In the genomic region with DNA sequence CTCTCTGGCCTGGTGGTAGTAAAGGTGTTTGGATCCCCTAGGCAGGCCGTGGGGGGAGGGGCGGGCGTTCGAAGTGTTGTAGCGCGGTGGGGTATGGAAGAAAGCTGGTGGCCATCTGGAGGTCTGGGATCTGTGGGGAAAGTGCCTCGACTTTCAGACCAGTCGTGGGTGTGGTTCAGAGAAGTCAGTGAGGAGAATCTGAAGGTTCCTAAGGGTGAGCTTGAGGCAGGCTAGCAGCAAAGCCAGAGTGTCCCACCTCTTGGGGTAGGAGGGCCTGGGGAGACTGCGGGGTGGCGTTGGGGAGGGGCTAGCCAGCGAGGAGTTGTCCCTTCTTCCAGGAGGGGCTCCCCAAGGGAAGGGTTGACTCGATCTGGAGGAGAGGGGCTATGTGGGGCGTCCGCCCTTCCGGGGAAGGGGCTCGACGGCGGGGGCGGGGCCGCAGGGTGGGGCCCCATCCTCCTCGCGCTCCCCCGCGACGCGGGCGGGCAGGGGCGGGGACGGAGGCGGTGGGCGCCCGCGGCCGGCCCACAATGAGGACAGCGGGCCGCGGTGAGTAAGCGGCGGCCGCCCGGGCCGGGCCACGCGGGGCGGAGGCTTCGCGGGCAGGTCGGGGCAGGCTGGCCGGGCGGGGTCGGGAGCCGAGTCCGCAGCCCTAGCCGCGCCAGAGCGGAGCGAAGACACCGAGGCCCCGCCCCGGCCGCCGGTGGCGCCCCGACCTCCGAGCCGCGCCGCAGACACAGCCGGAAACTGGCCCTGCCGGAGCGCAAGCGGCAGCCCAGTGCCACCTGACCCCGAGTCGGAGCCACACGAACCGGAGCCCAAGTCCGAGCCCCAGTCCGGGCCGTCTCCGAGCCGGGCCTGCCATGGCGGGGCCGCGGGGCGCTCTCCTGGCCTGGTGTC, we compare ENCODE assay signal across 8 mouse cellular contexts. TPM values are rescaled to one million over a fixed set of nuclear protein-coding genes. Genes with fewer than 3 reads are reported as not detected.
DNase-seq lines count a peak whose midpoint lies in the region; ATAC-seq and TF ChIP-seq lines count a peak whose summit lies in the region.

A gene (plus strand): TSS at position 478 of the 900 bp plus-strand sequence.

- peak within 1 kb of the TSS; percentile 90 for H3K4me3 ChIP-seq in heart, embryonic 15.5 days
- H3K4me3 ChIP-seq in liver, embryonic 15.5 days (replicated peaks) = peak within 1 kb of the TSS; percentile 73
- H3K4me3 ChIP-seq in neural tube, embryonic 11.5 days (ENCODE audit: low read depth, low read length) = peak within 1 kb of the TSS; percentile 81
- peak within 1 kb of the TSS; percentile 97 for H3K4me3 ChIP-seq in thymus, adult 2 months (ENCODE audit: control insufficient read depth, insufficient read depth, low read length)

- H3K36me3 ChIP-seq in heart, embryonic 15.5 days = peaks cover 5% of the 10 kb centered on the region; the same call in 1 of the 2 replicates
- H3K36me3 ChIP-seq in liver, embryonic 15.5 days (replicated peaks) = no peaks in the 10 kb centered on the region
- no peaks in the 10 kb centered on the region for H3K36me3 ChIP-seq in neural tube, embryonic 11.5 days (ENCODE audit: control insufficient read depth, insufficient read depth, low read length)
- no peaks in the 10 kb centered on the region for H3K36me3 ChIP-seq in thymus, adult 2 months (ENCODE audit: control insufficient read depth, insufficient read depth, low read length)

- H3K27me3 ChIP-seq in heart, embryonic 15.5 days = no peaks in the 10 kb centered on the region
- H3K27me3 ChIP-seq in liver, embryonic 15.5 days = peaks cover 33% of the 10 kb centered on the region
- no peaks in the 10 kb centered on the region for H3K27me3 ChIP-seq in neural tube, embryonic 11.5 days (ENCODE audit: control insufficient read depth, insufficient read depth, low read length)
- no peaks in the 10 kb centered on the region for H3K27me3 ChIP-seq in thymus, adult 2 months (ENCODE audit: control insufficient read depth, insufficient read depth, low read length)

- ATAC-seq in heart, embryonic 15.5 days (replicated peaks; ENCODE audit: insufficient number of reproducible peaks, insufficient read depth, low FRiP score, low read depth) = peak; percentile 76
- ATAC-seq in liver, embryonic 15.5 days (ENCODE audit: insufficient read depth) = peak; percentile 78
- ATAC-seq in neural tube, embryonic 11.5 days (ENCODE audit: insufficient read depth, low FRiP score, low TSS enrichment) = peak; percentile 74

- TF ChIP-seq CTCF in thymus, adult 2 months (IDR thresholded peaks at IDR 0.05; ENCODE audit: borderline replicate concordance, control insufficient read depth, extremely low read depth, insufficient read depth, low read length, poor library complexity) = no peak

- under 1% methylated on average over 78 of the region's 85 CpGs for WGBS in heart, embryonic 15.5 days
- WGBS in liver, embryonic 15.5 days (ENCODE audit: insufficient replicate concordance) = under 1% methylated on average over 75 of the region's 85 CpGs
- under 1% methylated on average over 80 of the region's 85 CpGs for WGBS in neural tube, embryonic 11.5 days
- WGBS in thymus, adult 2 months = 1% methylated on average over 83 of the region's 85 CpGs

- H3K4me2 ChIP-seq in heart, embryonic 15.5 days = peak within 1 kb of the TSS; percentile 81
- H3K4me2 ChIP-seq in liver, embryonic 15.5 days = peak within 1 kb of the TSS; percentile 99
- H3K4me2 ChIP-seq in neural tube, embryonic 11.5 days (ENCODE audit: low read depth) = peak within 1 kb of the TSS; percentile 99

- H3K4me1 ChIP-seq in heart, embryonic 15.5 days (replicated peaks) = peaks cover 36% of the 10 kb centered on the region
- H3K4me1 ChIP-seq in liver, embryonic 15.5 days (replicated peaks) = peaks cover 52% of the 10 kb centered on the region
- peaks cover 4% of the 10 kb centered on the region; the same call in 1 of the 2 replicates for H3K4me1 ChIP-seq in neural tube, embryonic 11.5 days (ENCODE audit: control insufficient read depth, insufficient read depth, low read length)
- H3K4me1 ChIP-seq in thymus, adult 2 months (replicated peaks; ENCODE audit: control insufficient read depth, insufficient read depth, low read length) = peaks cover 20% of the 10 kb centered on the region

- no peaks in the 10 kb centered on the region for H3K9me3 ChIP-seq in heart, embryonic 15.5 days (replicated peaks)
- H3K9me3 ChIP-seq in liver, embryonic 15.5 days (replicated peaks) = no peaks in the 10 kb centered on the region
- no peaks in the 10 kb centered on the region for H3K9me3 ChIP-seq in neural tube, embryonic 11.5 days (ENCODE audit: control insufficient read depth, low read length)

- peak within 1 kb of the TSS; percentile 99 for H3K9ac ChIP-seq in heart, embryonic 15.5 days
- H3K9ac ChIP-seq in liver, embryonic 15.5 days = peak within 1 kb of the TSS; percentile 77
- peak within 1 kb of the TSS; percentile 91 for H3K9ac ChIP-seq in neural tube, embryonic 11.5 days (ENCODE audit: low read length)

- DNase-seq in CD4-positive, CD25-positive, alpha-beta regulatory T cell, adult 2 months (ENCODE audit: low read depth, low spot score) = peak; percentile 78
- DNase-seq in adrenal gland, postnatal 4 days (ENCODE audit: low spot score in 2 of 2) = peak; percentile 44 to 55
- peak; percentile 30 for DNase-seq in fibroblast of lung, adult 2 months (ENCODE audit: low read depth)
- DNase-seq in kidney, postnatal 10 days = peak; percentile 84
- peak; percentile 70 for DNase-seq in neural tube, embryonic 11.5 days (ENCODE audit: low spot score)
- DNase-seq in thymus, adult 2 months = peak; percentile 65

- H3K27ac ChIP-seq in heart, embryonic 15.5 days = peak within 1 kb of the TSS; percentile 98
- peak within 1 kb of the TSS; percentile 61; the same call in 1 of the 2 replicates for H3K27ac ChIP-seq in liver, embryonic 15.5 days (replicated peaks)
- H3K27ac ChIP-seq in neural tube, embryonic 11.5 days (ENCODE audit: low read depth, low read length) = peak within 1 kb of the TSS; percentile 58
- H3K27ac ChIP-seq in thymus, adult 2 months (ENCODE audit: control insufficient read depth, insufficient read depth, low read length) = no peak within 1 kb of the TSS

- TF ChIP-seq POLR2A in thymus, adult 2 months (IDR thresholded peaks at IDR 0.05; ENCODE audit: control insufficient read depth, extremely low read depth, insufficient read depth, low read length, poor library complexity) = 0 out of 2 replicates have a peak, but pooled peaks have one; percentile 27

RNA-seq across cellular contexts. Expression of the gene that starts here (rescaled TPM):
- total RNA-seq in adrenal gland, postnatal 4 days (2021) = 10 to 100 TPM; 36.0 to 40.2 TPM
- 20.2 and 23.3 TPM in 2 replicates for polyA plus RNA-seq in heart, embryonic 15.5 days (2015; fragmentation: Nextera tagmentation; extraction: Ambion mirVana)
- 0.86 and 1.3 TPM in 2 replicates for polyA plus RNA-seq in liver, embryonic 15.5 days (2015; fragmentation: Nextera tagmentation; extraction: Ambion mirVana)
- polyA plus RNA-seq in neural tube, embryonic 11.5 days (2014; fragmentation: Nextera tagmentation; extraction: Ambion mirVana) = 6.8 and 7.9 TPM in 2 replicates
- 46.1 and 47.3 TPM in 2 replicates for polyA plus RNA-seq in thymus, adult 2 months (2012; rRNA removed)

Comparison
In these comparisons a context has a peak if more than half of its experiments do, and no peak if none do; other contexts are left out.
1. DNase-seq: peak in every context shown above with its lines; median percentile 84 in kidney, postnatal 10 days; 78 in CD4-positive, CD25-positive, alpha-beta regulatory T cell, adult 2 months; 70 in neural tube, embryonic 11.5 days; 65 in thymus, adult 2 months; 50 in adrenal gland, postnatal 4 days; 30 in fibroblast of lung, adult 2 months.